Mouse (Mus musculus) kidney, adult 2 months (tissue): ENCODE results near the gene Rapgef3.

Source experiments
- CTCF ChIP-seq: fragments of 200-500 bp; conservative IDR thresholded peaks from 2 replicates; pipeline ENCODE4 v1.5.1; 2011; ENCODE audit warnings: low read depth, mild to moderate bottlenecking, control low read depth, low read length, moderate library complexity, mixed read lengths; ENCODE audit not compliant: insufficient read depth, insufficient read length
- POLR2A ChIP-seq: fragments of 200-500 bp; IDR thresholded peaks from one replicate; pipeline ENCODE4 v1.6.1; 2011; ENCODE audit warnings: low read depth, low read length, control low read depth

- no peak for TF ChIP-seq CTCF
- no peak for TF ChIP-seq POLR2A
Measured at GRCm38 (mm10) chr15:97727048-97727447, 40.7 kb downstream of the Rapgef3 start.
